Mouse (Mus musculus): ENCODE results near the gene Med25. TPM values are rescaled to one million over a fixed set of nuclear protein-coding genes. Genes with fewer than 3 reads are reported as not detected.
A peak's percentile ranks its signal among the peaks of the same experiment; 100 is the strongest.
"Not testable (repeated sequence)": the region's sequence is repeated elsewhere in the genome, so short reads cannot be mapped to it uniquely, and the experiment has no call there.

Med25 gene
- polyA plus RNA-seq, 1 experiment, result 249 TPM

- Histone ChIP-seq H3K4me3 (replicated peaks) (no peak overlapping the region), H3K36me3 (replicated peaks; ENCODE audit: low read length) (peaks cover 73% of the 10 kb centered on the region), H3K27me3 (replicated peaks) (no peaks in the 10 kb centered on the region), H3K4me1 (peaks cover 15% of the 10 kb centered on the region), H3K9me3 (no peaks in the 10 kb centered on the region)
- TF ChIP-seq FLI1 (IDR thresholded peaks at IDR 0.05; ENCODE audit: low read length) (no peak), GATA1 (IDR thresholded peaks at IDR 0.05; ENCODE audit: borderline replicate concordance, low read length) (no peak)
Observed at GRCm38 (mm10) chr7:44877833-44878232, 14.7 kb downstream of the Med25 start.

DNA sequence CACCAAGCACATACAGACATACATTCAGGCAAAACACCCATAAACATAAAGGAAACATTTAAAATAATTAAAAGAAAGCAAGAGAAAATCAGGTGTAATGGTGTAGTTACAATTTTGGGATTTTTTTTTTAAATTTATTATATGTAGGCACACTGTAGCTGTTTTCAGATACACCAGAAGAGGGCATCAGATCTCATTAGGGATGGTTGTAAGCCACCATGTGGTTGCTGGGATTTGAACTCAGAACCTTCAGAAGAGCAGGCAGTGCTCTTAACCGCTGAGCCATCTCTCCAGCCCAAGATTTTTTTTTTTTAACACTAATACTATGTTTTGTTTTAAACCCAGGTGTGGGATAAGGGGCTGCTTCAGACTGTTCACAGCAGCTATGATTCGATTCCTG lies 20.7 kb downstream of the Med25 start:
- Histone ChIP-seq H3K4me1 (peaks cover 49% of the 10 kb centered on the region), H3K36me3 (replicated peaks; ENCODE audit: low read length) (peaks cover 21% of the 10 kb centered on the region)
- H3K9me3 ChIP-seq; H3K27me3 ChIP-seq (replicated peaks); H3K4me3 ChIP-seq (replicated peaks): not testable (repeated sequence)

DNA sequence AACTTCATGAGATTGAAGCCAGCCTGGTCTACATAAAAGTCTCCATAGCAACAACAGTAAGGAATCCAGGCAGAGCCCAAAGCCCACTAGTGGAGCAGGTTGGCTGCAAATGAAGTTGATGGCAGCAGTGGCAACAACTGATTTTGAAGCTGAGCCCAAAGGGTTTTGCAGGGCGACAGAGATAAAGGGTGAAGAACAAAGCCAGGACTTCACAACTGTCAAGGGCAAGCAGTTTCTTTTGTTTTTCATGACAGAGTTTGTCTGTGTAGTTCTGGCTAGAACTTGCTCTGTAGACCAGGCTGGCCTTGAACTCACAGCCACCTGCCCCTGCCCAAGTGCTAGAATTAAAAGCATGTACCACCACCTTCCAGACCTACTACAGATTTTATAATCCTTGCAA lies 21.3 kb downstream of the Med25 start:
- H3K9me3 ChIP-seq, result no peaks in the 10 kb centered on the region
- no peak overlapping the region for H3K4me3 ChIP-seq (replicated peaks)
- TF ChIP-seq GATA1 (IDR thresholded peaks at IDR 0.05; ENCODE audit: borderline replicate concordance, low read length) (no peak), FLI1 (IDR thresholded peaks at IDR 0.05; ENCODE audit: low read length) (no peak)
- H3K36me3 ChIP-seq (replicated peaks; ENCODE audit: low read length), result peaks cover 22% of the 10 kb centered on the region
- H3K27me3 ChIP-seq (replicated peaks), result no peaks in the 10 kb centered on the region
- peaks cover 55% of the 10 kb centered on the region for H3K4me1 ChIP-seq

DNA sequence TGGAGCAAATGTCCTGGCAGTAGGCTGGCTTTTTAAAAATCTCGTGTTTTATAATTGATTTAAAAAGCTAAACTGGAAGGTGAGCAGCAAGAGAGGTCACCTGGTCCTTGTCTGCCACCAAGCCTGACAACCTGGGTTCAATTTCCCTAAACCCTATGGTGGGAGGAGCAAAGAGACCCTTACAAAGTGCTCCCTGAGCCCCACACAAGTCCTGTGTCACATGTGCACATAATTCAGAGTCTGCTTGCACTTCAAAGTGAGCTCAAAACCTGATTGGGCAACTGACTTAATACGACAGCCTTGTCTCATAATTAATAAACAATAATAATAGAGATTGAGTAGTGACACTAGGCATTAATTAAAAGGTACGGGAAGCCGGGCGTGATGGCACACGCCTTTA lies 21.9 kb downstream of the Med25 start:
- H3K9me3 ChIP-seq, result no peaks in the 10 kb centered on the region
- TF ChIP-seq GATA1 (IDR thresholded peaks at IDR 0.05; ENCODE audit: borderline replicate concordance, low read length) (no peak), FLI1 (IDR thresholded peaks at IDR 0.05; ENCODE audit: low read length) (no peak)

DNA sequence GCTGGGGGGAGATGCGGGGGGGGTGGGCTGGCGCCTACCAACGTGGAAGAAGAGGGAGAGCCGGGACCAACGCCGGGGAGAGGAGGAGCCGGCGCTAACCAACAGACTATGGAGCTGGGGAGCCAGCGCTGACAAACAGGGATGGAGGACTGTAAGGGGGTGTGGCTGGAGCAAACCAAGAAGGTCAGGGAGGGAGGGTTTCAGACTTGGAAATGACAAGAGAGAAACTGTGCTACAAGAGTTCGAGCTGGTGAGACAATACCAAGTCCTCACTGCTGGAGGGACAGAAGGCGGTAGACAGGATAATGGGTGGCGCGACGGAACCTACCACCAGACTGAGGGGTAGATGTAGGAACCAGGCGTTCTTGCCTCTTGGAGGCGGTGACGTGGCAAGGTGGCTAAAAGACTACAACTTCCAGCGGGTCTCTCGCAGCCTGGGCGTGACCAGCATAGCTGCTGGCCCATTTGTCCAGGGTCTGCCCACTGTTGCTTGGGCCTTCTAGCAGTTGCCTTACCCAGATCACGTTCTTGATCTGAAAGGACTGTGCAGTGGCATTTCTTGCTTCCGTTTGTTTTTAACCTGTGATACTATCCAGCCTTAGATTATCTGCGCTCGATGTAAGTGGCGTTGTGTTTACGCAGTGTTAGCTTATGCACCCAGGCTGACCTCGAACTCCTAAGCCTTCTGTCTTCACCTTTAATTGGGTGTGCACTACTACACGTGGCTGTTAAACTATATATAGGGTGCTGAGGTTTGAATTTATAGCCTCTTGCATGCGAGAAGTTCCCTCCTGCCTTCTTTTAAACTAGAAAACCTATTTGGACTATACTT lies 22.6 kb downstream of the Med25 start, which contains the start of gene Ptov1:
TSS of gene Ptov1 (minus strand) at position 92 of the 832 bp plus-strand sequence.
- Histone ChIP-seq H3K4me1 (peaks cover 58% of the 10 kb centered on the region), H3K27me3 (replicated peaks) (no peaks in the 10 kb centered on the region), H3K9me3 (no peaks in the 10 kb centered on the region), H3K4me3 (replicated peaks) (peak within 1 kb of the TSS; percentile 94), H3K36me3 (replicated peaks; ENCODE audit: low read length) (peaks cover 26% of the 10 kb centered on the region)
- TF ChIP-seq GATA1 (IDR thresholded peaks at IDR 0.05; ENCODE audit: borderline replicate concordance, low read length), result no peak
- no peak for TF ChIP-seq FLI1 (IDR thresholded peaks at IDR 0.05; ENCODE audit: low read length)

More for the DNA sequence above, 21.9 kb downstream of the Med25 start:
- Histone ChIP-seq H3K4me3 (replicated peaks) (peak overlapping the region; percentile 94), H3K36me3 (replicated peaks; ENCODE audit: low read length) (peaks cover 21% of the 10 kb centered on the region), H3K4me1 (peaks cover 58% of the 10 kb centered on the region), H3K27me3 (replicated peaks) (no peaks in the 10 kb centered on the region)

DNA sequence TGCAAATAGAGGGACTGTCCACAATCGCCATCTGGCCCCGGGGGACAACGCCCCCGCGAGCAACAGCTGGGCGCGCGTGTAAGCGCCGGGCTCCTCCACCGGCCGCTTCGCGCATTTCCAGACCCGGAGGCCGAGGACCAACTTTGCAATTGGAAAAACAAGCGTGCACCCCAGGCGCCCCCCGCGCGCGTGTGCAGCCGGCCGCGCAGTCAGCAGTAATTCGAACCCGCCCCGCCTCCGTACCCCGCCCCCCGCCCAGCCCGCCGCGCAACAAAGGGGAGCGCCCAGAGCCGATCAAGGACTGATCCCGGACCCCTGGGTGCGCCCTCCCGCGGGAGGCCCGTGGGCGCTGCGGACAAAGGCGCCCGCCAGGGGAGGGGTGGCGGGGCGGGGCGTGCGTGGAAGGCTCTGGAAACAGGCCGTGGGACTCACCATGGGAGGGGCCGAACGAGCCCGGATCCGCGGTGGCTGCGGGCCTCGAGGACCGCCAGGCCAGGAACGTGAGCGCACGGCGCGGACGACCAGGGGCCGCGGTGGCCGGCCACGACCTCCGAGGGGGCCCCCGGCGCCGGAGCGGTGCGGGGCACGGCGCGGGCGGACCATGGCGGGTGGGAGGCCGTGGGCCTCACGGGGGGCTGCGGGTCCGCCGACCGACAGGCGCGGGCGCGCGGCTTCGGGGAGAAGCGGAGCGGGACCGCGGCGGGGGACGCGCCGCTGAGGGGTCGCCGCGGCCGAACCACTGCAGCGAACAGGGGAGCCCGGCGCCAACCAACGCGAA lies 23.4 kb downstream of the Med25 start:
- Histone ChIP-seq H3K27me3 (replicated peaks) (no peaks in the 10 kb centered on the region), H3K4me1 (peaks cover 64% of the 10 kb centered on the region), H3K36me3 (replicated peaks; ENCODE audit: low read length) (peaks cover 34% of the 10 kb centered on the region), H3K9me3 (no peaks in the 10 kb centered on the region), H3K4me3 (replicated peaks) (peak overlapping the region; percentile 94)
- TF ChIP-seq GATA1 (IDR thresholded peaks at IDR 0.05; ENCODE audit: borderline replicate concordance, low read length) (no peak), FLI1 (IDR thresholded peaks at IDR 0.05; ENCODE audit: low read length) (no peak)

DNA sequence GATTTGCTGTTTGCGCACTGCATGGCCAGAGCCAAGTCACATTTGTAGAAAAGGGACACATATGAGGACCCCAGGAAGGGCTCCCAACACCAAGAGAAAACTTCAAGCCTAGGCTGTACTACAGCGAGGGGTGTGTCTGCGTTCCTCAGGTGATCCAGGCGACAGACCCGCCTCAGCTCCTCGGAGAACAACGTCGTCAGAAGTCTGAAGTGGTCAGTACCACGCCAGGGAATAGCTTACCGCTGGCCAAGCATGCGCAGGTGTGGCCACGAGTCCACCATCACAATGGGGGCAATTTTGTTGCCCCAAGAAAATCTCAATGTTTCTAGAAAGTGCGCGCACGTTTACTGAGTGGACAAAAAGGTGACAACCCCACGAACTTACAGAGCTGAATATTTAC lies 24.0 kb downstream of the Med25 start:
- Histone ChIP-seq H3K4me3 (replicated peaks) (peak overlapping the region; percentile 94), H3K36me3 (replicated peaks; ENCODE audit: low read length) (peaks cover 41% of the 10 kb centered on the region), H3K27me3 (replicated peaks) (no peaks in the 10 kb centered on the region), H3K4me1 (peaks cover 71% of the 10 kb centered on the region), H3K9me3 (no peaks in the 10 kb centered on the region)
- TF ChIP-seq GATA1 (IDR thresholded peaks at IDR 0.05; ENCODE audit: borderline replicate concordance, low read length), result no peak
- TF ChIP-seq FLI1 (IDR thresholded peaks at IDR 0.05; ENCODE audit: low read length), result no peak

DNA sequence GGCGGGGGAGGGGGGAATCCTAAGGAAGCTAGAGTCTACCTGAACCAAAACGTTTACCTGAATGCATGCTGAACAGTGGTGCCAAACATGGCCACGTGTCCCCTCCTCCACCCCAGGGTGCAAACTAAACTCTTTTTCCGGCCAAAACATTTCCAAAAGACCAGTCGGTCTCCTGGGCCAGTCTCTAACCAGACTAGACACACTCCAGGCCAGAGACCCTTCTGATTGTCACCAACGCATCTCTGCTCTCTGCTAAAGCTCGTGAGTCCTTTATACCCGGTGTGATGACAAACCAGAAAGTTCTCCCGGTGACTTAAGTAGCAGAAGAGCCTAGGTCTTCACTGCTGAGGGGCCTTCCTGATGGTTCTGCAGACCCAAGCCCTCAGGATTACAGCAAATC lies 24.7 kb downstream of the Med25 start:
- peak overlapping the region; percentile 94 for H3K4me3 ChIP-seq (replicated peaks)
- H3K4me1 ChIP-seq, result peaks cover 76% of the 10 kb centered on the region
- peaks cover 47% of the 10 kb centered on the region for H3K36me3 ChIP-seq (replicated peaks; ENCODE audit: low read length)
- no peaks in the 10 kb centered on the region for H3K9me3 ChIP-seq
- TF ChIP-seq FLI1 (IDR thresholded peaks at IDR 0.05; ENCODE audit: low read length), result no peak
- TF ChIP-seq GATA1 (IDR thresholded peaks at IDR 0.05; ENCODE audit: borderline replicate concordance, low read length), result no peak
- no peaks in the 10 kb centered on the region for H3K27me3 ChIP-seq (replicated peaks)

- peaks cover 72% of the 10 kb centered on the region for H3K4me1 ChIP-seq
Observed at GRCm38 (mm10) chr7:44867010-44867702, 25.4 kb downstream of the Med25 start.

More at GRCm38 (mm10) chr7:44867010-44867702, 25.4 kb downstream of the Med25 start:
- Histone ChIP-seq H3K27me3 (replicated peaks) (no peaks in the 10 kb centered on the region), H3K4me3 (replicated peaks) (peak overlapping the region; percentile 88), H3K9me3 (no peaks in the 10 kb centered on the region), H3K36me3 (replicated peaks; ENCODE audit: low read length) (peaks cover 54% of the 10 kb centered on the region)
- TF ChIP-seq GATA1 (IDR thresholded peaks at IDR 0.05; ENCODE audit: borderline replicate concordance, low read length) (no peak), FLI1 (IDR thresholded peaks at IDR 0.05; ENCODE audit: low read length) (no peak)
